ENCODE assay signal across 8 mouse cellular contexts in genomic region chr11:55022508-55022907, GRCm38 (mm10). TPM values are rescaled to one million over a fixed set of nuclear protein-coding genes. Genes with fewer than 3 reads are reported as not detected.
DNase-seq lines count a peak whose midpoint lies in the region; ATAC-seq and TF ChIP-seq lines count a peak whose summit lies in the region.

No protein-coding gene starts in this region.

- WGBS in heart, adult 2 months: 36% methylated on average over 5 of the region's 5 CpGs
- 70% methylated on average over 5 of the region's 5 CpGs for WGBS in hindbrain, embryonic 11.5 days
- 74% methylated on average over 5 of the region's 5 CpGs for WGBS in midbrain, embryonic 10.5 days

- no peak overlapping the region for H3K4me3 ChIP-seq in heart, adult 2 months
- no peak overlapping the region for H3K4me3 ChIP-seq in hindbrain, embryonic 11.5 days (ENCODE audit: low read depth, low read length)
- H3K4me3 ChIP-seq in midbrain, embryonic 10.5 days: peak overlapping the region; percentile 18; the same call in 1 of the 2 replicates

- intact Hi-C loops in heart, adult 2 months (cut with DNase I): no loop called here
- intact Hi-C loops in heart, postnatal 36 days (cut with DNase I): loop anchor here (2.0 kb wide), 1 partner anchor 14 kb away; no protein-coding TSS in a partner anchor

- H3K9ac ChIP-seq in heart, adult 2 months (ENCODE audit: low read depth, low read length): peak overlapping the region; percentile 13
- H3K9ac ChIP-seq in hindbrain, embryonic 11.5 days (ENCODE audit: low read depth, low read length): no peak overlapping the region

- H3K4me2 ChIP-seq in hindbrain, embryonic 11.5 days (replicated peaks; ENCODE audit: low read depth, low read length): no peak overlapping the region

- no peaks in the 10 kb centered on the region; the same call in 1 of the 2 replicates for H3K79me2 ChIP-seq in heart, adult 2 months (replicated peaks; ENCODE audit: control insufficient read depth, insufficient read depth, low read length)

- H3K9me3 ChIP-seq in hindbrain, embryonic 11.5 days (ENCODE audit: control insufficient read depth, low read length): no peaks in the 10 kb centered on the region
- no peaks in the 10 kb centered on the region for H3K9me3 ChIP-seq in midbrain, embryonic 10.5 days (replicated peaks)

- H3K27ac ChIP-seq in heart, adult 2 months: peak overlapping the region; percentile 90
- peak overlapping the region; percentile 47; the same call in 1 of the 2 replicates for H3K27ac ChIP-seq in hindbrain, embryonic 11.5 days (ENCODE audit: low read depth, low read length)
- H3K27ac ChIP-seq in midbrain, embryonic 10.5 days (replicated peaks): peak overlapping the region; percentile 87

- DNase-seq in heart, adult 2 months: no peak
- DNase-seq in heart, postnatal 36 days: no peak
- DNase-seq in adipocyte (ENCODE audit: low spot score): peak; percentile 36
- no peak for DNase-seq in hindbrain, embryonic 11.5 days (ENCODE audit: low spot score)
- no peak for DNase-seq in midbrain, embryonic 10.5 days (ENCODE audit: low spot score)
- DNase-seq in right cerebral cortex, adult 2 months (ENCODE audit: low spot score in 2 of 2): no peak
- DNase-seq in embryo, embryonic 9.5 days (ENCODE audit: extremely low spot score): no peak
- DNase-seq in frontal cortex, postnatal 10 days (ENCODE audit: low spot score in 2 of 2): no peak

- no peak for TF ChIP-seq EP300 in heart, adult 2 months (IDR thresholded peaks at IDR 0.05; ENCODE audit: insufficient read depth, low read depth, low read length)

- H3K36me3 ChIP-seq in heart, adult 2 months (ENCODE audit: control insufficient read depth, insufficient read depth, low read length): peaks cover 41% of the 10 kb centered on the region
- H3K36me3 ChIP-seq in hindbrain, embryonic 11.5 days (ENCODE audit: control insufficient read depth, insufficient read depth, low read length): no peaks in the 10 kb centered on the region
- no peaks in the 10 kb centered on the region for H3K36me3 ChIP-seq in midbrain, embryonic 10.5 days

- ATAC-seq in hindbrain, embryonic 11.5 days (ENCODE audit: low FRiP score): no peak; the same call in 1 of the 2 replicates

- H3K4me1 ChIP-seq in heart, adult 2 months (ENCODE audit: control insufficient read depth, insufficient read depth, low read length): peaks cover 50% of the 10 kb centered on the region
- H3K4me1 ChIP-seq in hindbrain, embryonic 11.5 days (replicated peaks; ENCODE audit: control insufficient read depth, insufficient read depth, low read length): peaks cover 12% of the 10 kb centered on the region
- peaks cover 47% of the 10 kb centered on the region for H3K4me1 ChIP-seq in midbrain, embryonic 10.5 days

- TF ChIP-seq CTCF in heart, adult 2 months (IDR thresholded peaks at IDR 0.05): no peak

- no peak for TF ChIP-seq POLR2A in heart, adult 2 months (IDR thresholded peaks at IDR 0.05; ENCODE audit: insufficient read depth, low read depth, low read length)

- no peaks in the 10 kb centered on the region for H3K27me3 ChIP-seq in heart, adult 2 months (ENCODE audit: control insufficient read depth, insufficient read depth, low read length)
- H3K27me3 ChIP-seq in hindbrain, embryonic 11.5 days (ENCODE audit: control insufficient read depth, insufficient read depth, low read length): no peaks in the 10 kb centered on the region
- no peaks in the 10 kb centered on the region for H3K27me3 ChIP-seq in midbrain, embryonic 10.5 days (ENCODE audit: low read depth, poor library complexity, severe bottlenecking)

RNA-seq across cellular contexts. Expression of gene Anxa6, which starts 10.7 kb away (rescaled TPM):
- total RNA-seq in heart, adult 2 months (2021): 100 to 1,000 TPM; 205 to 213 TPM
- polyA plus RNA-seq in heart, adult 2 months (2012; rRNA removed): 136 and 193 TPM in 2 replicates
- 100 to 1,000 TPM; 234 to 241 TPM for total RNA-seq in heart, postnatal 36 days (2021)
- polyA plus RNA-seq in hindbrain, embryonic 11.5 days (2014; fragmentation: Nextera tagmentation; extraction: Ambion mirVana): 90.2 and 91.6 TPM in 2 replicates
- 53.9 and 71.1 TPM in 2 replicates for polyA plus RNA-seq in midbrain, embryonic 10.5 days (2016; fragmentation: Nextera tagmentation; extraction: Ambion mirVana)

RNA-seq across cellular contexts. Expression of gene Ccdc69, which starts 55.4 kb away (rescaled TPM):
- total RNA-seq in heart, adult 2 months (2021): 1 to 10 TPM; 6.5 to 9.7 TPM
- 9.2 and 24.8 TPM in 2 replicates for polyA plus RNA-seq in heart, adult 2 months (2012; rRNA removed)
- 1 to 10 TPM; 7.6 to 8.0 TPM for total RNA-seq in heart, postnatal 36 days (2021)
- 0.36 and 1.1 TPM in 2 replicates for polyA plus RNA-seq in hindbrain, embryonic 11.5 days (2014; fragmentation: Nextera tagmentation; extraction: Ambion mirVana)
- 0.34 and 0.39 TPM in 2 replicates for polyA plus RNA-seq in midbrain, embryonic 10.5 days (2016; fragmentation: Nextera tagmentation; extraction: Ambion mirVana)

RNA-seq across cellular contexts. Expression of gene Tnip1, which starts 59.8 kb away (rescaled TPM):
- 10 to 100 TPM; 25.9 to 34.4 TPM for total RNA-seq in heart, adult 2 months (2021)
- polyA plus RNA-seq in heart, adult 2 months (2012; rRNA removed): 26.6 and 31.9 TPM in 2 replicates
- 10 to 100 TPM; 29.2 to 29.4 TPM for total RNA-seq in heart, postnatal 36 days (2021)
- 9.8 and 10.3 TPM in 2 replicates for polyA plus RNA-seq in hindbrain, embryonic 11.5 days (2014; fragmentation: Nextera tagmentation; extraction: Ambion mirVana)
- 9.5 and 11.6 TPM in 2 replicates for polyA plus RNA-seq in midbrain, embryonic 10.5 days (2016; fragmentation: Nextera tagmentation; extraction: Ambion mirVana)
